Mouse (Mus musculus) liver, postnatal 0 days (tissue): ENCODE data around the gene Nsf. TPM values are rescaled to one million over a fixed set of nuclear protein-coding genes. Genes with fewer than 3 reads are reported as not detected.
A peak's percentile ranks its signal among the peaks of the same experiment; 100 is the strongest.

Experiments used
- ATAC-seq: fragments of 200-750 bp; cut with Nextera tagmentation; 2 replicates; pipeline ENCODE4 v1.8.0; 2017; ENCODE audit warnings: mild to moderate bottlenecking, moderate library complexity
- DNase-seq: peaks from one replicate; pipeline ENCODE4 v3.0.0-alpha.2; 2016
- H3K27ac ChIP-seq: fragments of 300-500 bp; sonication (generic); 2 replicates; pipeline ENCODE4 v1.5.1; 2014; ENCODE audit warnings: antibody characterized with exemption, moderate library complexity, mild to moderate bottlenecking, low read depth
- H3K27me3 ChIP-seq: fragments of 300-500 bp; sonication (generic); 2 replicates; pipeline ENCODE4 v1.6.1; 2014; ENCODE audit warnings: low read length, control low read depth, mixed read lengths; ENCODE audit not compliant: insufficient read depth
- H3K36me3 ChIP-seq: fragments of 300-500 bp; sonication (generic); replicated peaks from 2 replicates; pipeline ENCODE4 v1.6.1; 2014; ENCODE audit warnings: mild to moderate bottlenecking, control low read depth, low read length, moderate library complexity, mixed read lengths; ENCODE audit not compliant: insufficient read depth
- H3K4me1 ChIP-seq: fragments of 300-500 bp; sonication (generic); 2 replicates; pipeline ENCODE4 v1.6.1; 2014; ENCODE audit warnings: antibody characterized with exemption, mild to moderate bottlenecking, control low read depth; ENCODE audit not compliant: insufficient read depth
- H3K4me2 ChIP-seq: fragments of 300-500 bp; sonication (generic); 2 replicates; pipeline ENCODE4 v1.6.1; 2014; ENCODE audit warnings: low read depth, mild to moderate bottlenecking, low read length, moderate library complexity, mixed read lengths
- H3K4me3 ChIP-seq: fragments of 300-500 bp; sonication (generic); 2 replicates; pipeline ENCODE4 v1.5.1; 2014; ENCODE audit warnings: low read depth, low read length
- H3K9ac ChIP-seq: fragments of 300-500 bp; sonication (generic); replicated peaks from 2 replicates; pipeline ENCODE4 v1.6.1; 2014; ENCODE audit warnings: mild to moderate bottlenecking, moderate library complexity
- H3K9me3 ChIP-seq: fragments of 300-500 bp; sonication (generic); 2 replicates; pipeline ENCODE4 v1.6.1; 2016; ENCODE audit warnings: mild to moderate bottlenecking, control low read depth, low read length, mixed read lengths
- CTCF ChIP-seq: sonication (generic); IDR thresholded peaks from 2 replicates; pipeline ENCODE4 v1.5.1; 2016; ENCODE audit warnings: antibody characterized with exemption, low read depth
- EP300 ChIP-seq: IDR thresholded peaks from 2 replicates; pipeline ENCODE4 v1.6.1; 2016; ENCODE audit warnings: antibody characterized with exemption, low read depth, mild to moderate bottlenecking
- WGBS: fragments of 180-500 bp; shearing (Covaris S2); extraction: QIAGEN DNeasy Blood & Tissue Kit; methylation state at CpG from one replicate; pipeline ENCODE4 v1.1.7; 2014; ENCODE audit not compliant: insufficient replicate concordance; 5-methylcytosine and 5-hydroxymethylcytosine counted together
- polyA plus RNA-seq: library from polyadenylated mRNA; unstranded; fragments of >200 nt; fragmentation: Nextera tagmentation; extraction: Ambion mirVana; gene quantifications from 2 replicates; pipeline ENCODE4 v1.2.1, GENCODE M21; 2015

The Nsf gene
- polyA plus RNA-seq, 1 experiment from 2014 or later: 16.0 TPM

- Histone ChIP-seq H3K27ac (no peak overlapping the region), H3K4me2 (peak overlapping the region; percentile 85), H3K27me3 (no peaks in the 10 kb centered on the region), H3K9ac (no peak overlapping the region; the same call in 1 of the 2 replicates), H3K36me3 (no peaks in the 10 kb centered on the region), H3K9me3 (no peaks in the 10 kb centered on the region), H3K4me3 (peak overlapping the region; percentile 92; the same call in 1 of the 2 replicates), H3K4me1 (peaks cover 12% of the 10 kb centered on the region)
- no peak for ATAC-seq
- WGBS: 76% methylated on average over 5 of the region's 5 CpGs
- no peak for DNase-seq
- TF ChIP-seq CTCF: no peak
- no peak for TF ChIP-seq EP300
Observed at GRCm38 (mm10) chr11:103952635-103953031, 1.2 kb downstream of the Nsf start.

- Histone ChIP-seq H3K9ac (no peak overlapping the region), H3K4me2 (no peak overlapping the region)
- no peak for ATAC-seq
Observed at GRCm38 (mm10) chr11:103951106-103951505, 2.8 kb downstream of the Nsf start.

GRCm38 (mm10) chr11:103948952-103949351 is 4.9 kb downstream of the Nsf start:
- no peaks in the 10 kb centered on the region for H3K27me3 ChIP-seq
- no peaks in the 10 kb centered on the region for H3K9me3 ChIP-seq
- TF ChIP-seq CTCF (no peak), EP300 (no peak)
- DNase-seq (no peak), ATAC-seq (no peak)
- H3K4me2 ChIP-seq: no peak overlapping the region
- H3K27ac ChIP-seq: no peak overlapping the region
- H3K4me3 ChIP-seq: no peak overlapping the region
- WGBS: 65% methylated on average over 7 of the region's 7 CpGs
- no peak overlapping the region for H3K9ac ChIP-seq
- H3K4me1 ChIP-seq: peaks cover 12% of the 10 kb centered on the region
- no peaks in the 10 kb centered on the region for H3K36me3 ChIP-seq

More at GRCm38 (mm10) chr11:103951106-103951505, 2.8 kb downstream of the Nsf start:
- no peak overlapping the region for H3K27ac ChIP-seq
- H3K36me3 ChIP-seq: no peaks in the 10 kb centered on the region
- H3K9me3 ChIP-seq: no peaks in the 10 kb centered on the region
- DNase-seq: no peak
- H3K4me1 ChIP-seq: peaks cover 12% of the 10 kb centered on the region
- WGBS: 76% methylated on average over 7 of the region's 7 CpGs
- H3K27me3 ChIP-seq: no peaks in the 10 kb centered on the region
- no peak overlapping the region for H3K4me3 ChIP-seq
- TF ChIP-seq CTCF (no peak), EP300 (no peak)

GRCm38 (mm10) chr11:103942740-103943139 is 11.1 kb downstream of the Nsf start:
- no peak overlapping the region for H3K9ac ChIP-seq
- ATAC-seq: no peak
- H3K36me3 ChIP-seq: no peaks in the 10 kb centered on the region
- no peak overlapping the region for H3K4me3 ChIP-seq
- H3K9me3 ChIP-seq: no peaks in the 10 kb centered on the region
- no peaks in the 10 kb centered on the region for H3K4me1 ChIP-seq
- H3K4me2 ChIP-seq: no peak overlapping the region
- no peak overlapping the region for H3K27ac ChIP-seq
- no peak for TF ChIP-seq EP300
- TF ChIP-seq CTCF: no peak
- no peaks in the 10 kb centered on the region for H3K27me3 ChIP-seq
- no peak for DNase-seq
- 88% methylated on average over 4 of the region's 4 CpGs for WGBS

- TF ChIP-seq EP300: no peak
- no peak for TF ChIP-seq CTCF
- Histone ChIP-seq H3K27ac (no peak overlapping the region), H3K9me3 (no peaks in the 10 kb centered on the region), H3K4me3 (no peak overlapping the region), H3K4me2 (no peak overlapping the region), H3K36me3 (no peaks in the 10 kb centered on the region), H3K9ac (no peak overlapping the region), H3K27me3 (no peaks in the 10 kb centered on the region), H3K4me1 (no peaks in the 10 kb centered on the region)
- DNase-seq (no peak), ATAC-seq (no peak)
- WGBS: 61% methylated on average over 5 of the region's 5 CpGs
Observed at GRCm38 (mm10) chr11:103941351-103941750, 12.5 kb downstream of the Nsf start.

- H3K27me3 ChIP-seq: no peaks in the 10 kb centered on the region
- H3K4me1 ChIP-seq: no peaks in the 10 kb centered on the region
- H3K9ac ChIP-seq: no peak overlapping the region
- 67% methylated on average over 6 of the region's 6 CpGs for WGBS
- peak overlapping the region; percentile 39; the same call in 1 of the 2 replicates for H3K27ac ChIP-seq
- ATAC-seq (no peak), DNase-seq (no peak)
- TF ChIP-seq CTCF (no peak), EP300 (no peak)
- H3K4me2 ChIP-seq: no peak overlapping the region
- H3K4me3 ChIP-seq: no peak overlapping the region
- H3K9me3 ChIP-seq: no peaks in the 10 kb centered on the region
- no peaks in the 10 kb centered on the region for H3K36me3 ChIP-seq
Observed at GRCm38 (mm10) chr11:103940887-103941286, 13.0 kb downstream of the Nsf start.
